ENCODE assay signal across 13 mouse cellular contexts in genomic region chr13:47764802-47765597, GRCm38 (mm10).
A peak's percentile ranks its signal among the peaks of the same experiment; 100 is the strongest.
DNase-seq lines count a peak whose midpoint lies in the region; ATAC-seq and TF ChIP-seq lines count a peak whose summit lies in the region.
"Had no signal": no experiment of that assay in that cellular context is flagged by ENCODE, and none has a peak within 500 bp of the region (broad histone marks: within the 10 kb centered on the region; RNA-seq: fewer than 3 reads in every experiment).

No protein-coding gene starts in this region.

- ATAC-seq in lung, postnatal 0 days: peak; percentile 57
- no peak for ATAC-seq in embryonic facial prominence, embryonic 11.5 days (replicated peaks; ENCODE audit: insufficient number of reproducible peaks, low FRiP score, low TSS enrichment, low read depth)
- no peak for ATAC-seq in activated CD4-positive, CD25-positive, alpha-beta regulatory T cell, adult 4 months
- ATAC-seq: intestine, embryonic 15.5 days had no signal

- no peaks in the 10 kb centered on the region for H3K36me3 ChIP-seq in lung, postnatal 0 days (ENCODE audit: insufficient read depth, low read length)
- H3K36me3 ChIP-seq in embryonic facial prominence, embryonic 11.5 days (replicated peaks; ENCODE audit: control insufficient read depth, insufficient read depth, low read depth, low read length): no peaks in the 10 kb centered on the region
- H3K36me3 ChIP-seq: intestine, embryonic 15.5 days had no signal

- 58% methylated on average over 16 of the region's 16 CpGs for WGBS in lung, postnatal 0 days
- WGBS in embryonic facial prominence, embryonic 11.5 days: 57% methylated on average over 16 of the region's 16 CpGs

- no peak overlapping the region for H3K4me3 ChIP-seq in lung, postnatal 0 days (ENCODE audit: low read depth, low read length)
- no peak overlapping the region for H3K4me3 ChIP-seq in embryonic facial prominence, embryonic 11.5 days (ENCODE audit: low read depth, low read length)
- H3K4me3 ChIP-seq: heart, adult 2 months; intestine, embryonic 15.5 days; left cerebral cortex, adult 2 months had no signal

- TF ChIP-seq CTCF in lung, postnatal 0 days (IDR thresholded peaks at IDR 0.05): no peak

- no peak overlapping the region for H3K9ac ChIP-seq in lung, postnatal 0 days (replicated peaks; ENCODE audit: low read depth)
- H3K9ac ChIP-seq in embryonic facial prominence, embryonic 11.5 days (replicated peaks; ENCODE audit: low read length): no peak overlapping the region
- H3K9ac ChIP-seq: intestine, embryonic 15.5 days; liver, embryonic 14.5 days had no signal

- H3K27me3 ChIP-seq in lung, postnatal 0 days (replicated peaks; ENCODE audit: insufficient read depth, low read length): no peaks in the 10 kb centered on the region
- no peaks in the 10 kb centered on the region for H3K27me3 ChIP-seq in embryonic facial prominence, embryonic 11.5 days (ENCODE audit: control insufficient read depth, insufficient read depth, low read length)
- H3K27me3 ChIP-seq: intestine, embryonic 15.5 days had no signal

- H3K9me3 ChIP-seq in lung, postnatal 0 days (ENCODE audit: low read length): no peaks in the 10 kb centered on the region
- no peaks in the 10 kb centered on the region for H3K9me3 ChIP-seq in embryonic facial prominence, embryonic 11.5 days (replicated peaks; ENCODE audit: control insufficient read depth, low read length)
- H3K9me3 ChIP-seq: intestine, embryonic 15.5 days had no signal

- TF ChIP-seq EP300 in lung, postnatal 0 days (IDR thresholded peaks at IDR 0.05): no peak

- no peak overlapping the region for H3K27ac ChIP-seq in lung, postnatal 0 days (ENCODE audit: low read length)
- H3K27ac ChIP-seq in embryonic facial prominence, embryonic 11.5 days (replicated peaks; ENCODE audit: low read depth, low read length): no peak overlapping the region
- H3K27ac ChIP-seq: heart, adult 2 months; intestine, embryonic 15.5 days; left cerebral cortex, adult 2 months; liver, embryonic 14.5 days had no signal

- H3K4me1 ChIP-seq in lung, postnatal 0 days (ENCODE audit: insufficient read depth, low read depth, low read length): no peaks in the 10 kb centered on the region
- no peaks in the 10 kb centered on the region for H3K4me1 ChIP-seq in embryonic facial prominence, embryonic 11.5 days (ENCODE audit: control insufficient read depth, insufficient read depth, low read length)
- H3K4me1 ChIP-seq: intestine, embryonic 15.5 days had no signal

- no peak overlapping the region for H3K4me2 ChIP-seq in lung, postnatal 0 days (replicated peaks; ENCODE audit: low read depth, low read length)
- no peak overlapping the region for H3K4me2 ChIP-seq in embryonic facial prominence, embryonic 11.5 days (ENCODE audit: low read depth, low read length)
- H3K4me2 ChIP-seq: intestine, embryonic 15.5 days had no signal

- peak; percentile 59 for DNase-seq in lung, postnatal 0 days (ENCODE audit: low spot score)
- DNase-seq in lung, postnatal 36 days: no peak
- peak; percentile 64 for DNase-seq in embryonic facial prominence, embryonic 11.5 days (ENCODE audit: low spot score)
- peak; percentile 37 for DNase-seq in kidney, adult 9 months
- DNase-seq in lung, postnatal 4 days: peak; percentile 4 to 19
- DNase-seq in layer of hippocampus, adult 18-20 months (ENCODE audit: low spot score in 2 of 2): no peak
- DNase-seq: adrenal gland, postnatal 10 days; heart, adult 2 months; heart, postnatal 4 days had no signal

Comparison
In these comparisons a context has a peak if more than half of its experiments do, and no peak if none do; other contexts are left out.
1. DNase-seq: peak in lung, postnatal 0 days (single experiment), embryonic facial prominence, embryonic 11.5 days (single experiment), kidney, adult 9 months (single experiment) and lung, postnatal 4 days (2 of 2); none in lung, postnatal 36 days (single experiment) and layer of hippocampus, adult 18-20 months (0 of 2).